Mouse (Mus musculus): Measurements from ENCODE around the gene Egfl8.

Gene Egfl8

GRCm38 (mm10) chr17:34615871-34616270 lies at the start of gene Egfl8:
Gene Egfl8 (minus strand): TSS chr17:34615971.
- DNase-seq (ENCODE audit: low spot score): no peak

- no peak for DNase-seq (ENCODE audit: low spot score)
Observed at GRCm38 (mm10) chr17:34664472-34664871, 48.7 kb upstream of the Egfl8 start.

DNA sequence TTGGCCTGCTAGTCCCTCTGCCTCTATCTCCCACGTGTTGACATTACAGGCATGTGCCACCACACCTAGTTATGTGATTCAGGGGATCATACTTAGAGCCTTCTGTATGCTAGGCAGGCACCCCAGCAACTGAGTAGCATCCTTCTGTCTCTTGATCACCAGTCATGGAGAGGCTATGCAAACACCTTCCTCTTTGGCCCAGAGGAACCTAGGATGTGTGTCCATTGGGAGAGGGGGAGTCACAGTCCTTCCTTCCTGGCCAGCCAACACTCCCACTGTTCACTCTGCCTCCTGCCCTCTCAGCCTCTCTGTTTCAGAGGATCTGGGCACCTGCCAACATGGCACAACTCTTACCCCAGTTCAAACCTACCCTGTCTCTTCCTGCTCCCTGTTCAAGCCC lies 47.8 kb upstream of the Egfl8 start:
- no peak for DNase-seq (ENCODE audit: low spot score)

- no peak for DNase-seq (ENCODE audit: low spot score)
Observed at GRCm38 (mm10) chr17:34662978-34663377, 47.2 kb upstream of the Egfl8 start.

DNA sequence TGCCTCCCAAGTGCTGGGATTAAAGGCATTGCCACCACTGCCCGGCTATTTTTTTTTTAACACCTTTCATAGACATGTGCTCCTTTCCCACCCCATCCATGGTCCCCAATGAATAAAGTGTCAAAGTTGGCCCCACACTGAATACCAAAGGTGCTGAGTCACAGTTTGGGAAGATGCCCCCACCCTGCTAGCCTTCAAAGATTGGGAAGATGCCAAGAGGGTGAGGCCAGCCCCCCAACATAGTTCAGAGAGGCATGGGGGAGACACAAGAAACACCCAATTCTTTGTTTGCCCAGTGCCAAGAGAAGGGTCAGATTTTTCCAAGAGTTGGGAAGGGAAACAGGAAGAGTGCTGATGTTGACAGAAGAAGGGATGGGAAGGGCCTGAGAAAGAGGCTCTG lies 46.7 kb upstream of the Egfl8 start:
- no peak for DNase-seq (ENCODE audit: low spot score)

- DNase-seq (ENCODE audit: low spot score): no peak
Observed at GRCm38 (mm10) chr17:34661121-34661591, 45.4 kb upstream of the Egfl8 start.

DNA sequence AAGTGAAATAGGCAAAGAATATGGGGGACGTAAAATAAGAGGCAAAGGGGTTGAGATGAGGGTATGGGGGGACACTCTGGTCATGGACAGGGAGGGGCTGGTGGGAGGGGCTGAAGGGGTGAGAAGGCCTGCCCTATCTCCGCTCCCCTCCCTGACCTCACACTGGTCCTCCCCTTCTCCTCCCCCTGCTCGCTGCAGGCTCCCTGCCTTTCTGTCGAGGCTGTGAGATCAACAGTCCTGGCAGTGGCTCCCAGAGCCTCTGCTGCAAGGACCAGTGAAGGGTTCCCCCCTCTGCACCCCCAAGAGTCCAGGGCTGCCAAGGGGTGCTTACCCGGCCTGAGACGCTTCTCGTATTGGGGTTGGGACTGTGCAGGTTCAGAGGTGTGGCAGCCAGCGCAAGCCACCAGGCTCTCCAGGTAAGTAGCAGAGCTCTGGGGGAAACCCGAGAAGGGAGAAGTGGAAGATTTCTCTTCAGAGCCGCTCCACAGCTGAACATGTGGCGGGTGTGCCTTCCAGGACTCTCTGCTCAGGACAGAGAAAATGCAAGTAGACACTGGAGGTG lies 44.6 kb upstream of the Egfl8 start:
- DNase-seq (ENCODE audit: low spot score): no peak

DNA sequence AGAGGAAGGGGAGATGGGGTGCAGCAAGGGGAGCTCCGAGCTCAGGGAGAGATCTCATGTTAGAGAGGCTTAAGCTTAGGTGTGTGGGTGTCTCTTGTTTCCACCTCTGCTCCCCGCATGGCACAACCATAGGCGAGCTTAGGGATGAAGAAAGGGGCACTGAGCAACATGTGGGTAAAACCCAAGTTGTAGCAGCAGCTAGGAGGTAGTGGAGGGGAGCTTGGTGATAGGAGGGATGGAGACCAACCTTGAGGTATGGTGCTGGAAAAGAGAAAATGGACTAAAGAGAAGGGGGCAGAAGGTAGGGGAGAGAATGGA lies 44.1 kb upstream of the Egfl8 start:
- no peak for DNase-seq (ENCODE audit: low spot score)

- no peak for DNase-seq (ENCODE audit: low spot score)
Observed at GRCm38 (mm10) chr17:34659181-34659896, 43.6 kb upstream of the Egfl8 start.

DNA sequence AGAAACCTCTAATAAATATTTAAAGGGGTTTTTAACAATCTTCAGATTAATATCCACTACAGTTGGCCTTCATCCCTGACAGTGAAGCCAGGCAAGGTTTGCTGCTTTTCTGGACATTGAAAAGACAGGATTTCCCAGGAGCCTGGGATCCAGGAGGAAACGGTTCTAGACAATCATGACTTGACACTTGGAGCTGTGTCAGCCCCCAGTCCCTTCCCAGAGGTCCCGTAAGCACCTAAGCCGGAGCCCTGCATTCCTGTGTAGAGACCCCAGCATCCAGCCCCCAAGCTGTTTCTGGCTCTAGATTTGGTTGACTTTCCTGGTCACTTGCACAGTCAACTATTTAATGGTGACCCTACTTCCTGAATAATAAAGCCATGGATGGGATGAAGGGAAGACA lies 42.8 kb upstream of the Egfl8 start:
- DNase-seq (ENCODE audit: low spot score): no peak

GRCm38 (mm10) chr17:34658145-34658544 lies 42.4 kb upstream of the Egfl8 start:
- DNase-seq (ENCODE audit: low spot score): no peak

GRCm38 (mm10) chr17:34657271-34657670 lies 41.5 kb upstream of the Egfl8 start:
- no peak for DNase-seq (ENCODE audit: low spot score)

GRCm38 (mm10) chr17:34656666-34657065 lies 40.9 kb upstream of the Egfl8 start:
- no peak for DNase-seq (ENCODE audit: low spot score)

DNA sequence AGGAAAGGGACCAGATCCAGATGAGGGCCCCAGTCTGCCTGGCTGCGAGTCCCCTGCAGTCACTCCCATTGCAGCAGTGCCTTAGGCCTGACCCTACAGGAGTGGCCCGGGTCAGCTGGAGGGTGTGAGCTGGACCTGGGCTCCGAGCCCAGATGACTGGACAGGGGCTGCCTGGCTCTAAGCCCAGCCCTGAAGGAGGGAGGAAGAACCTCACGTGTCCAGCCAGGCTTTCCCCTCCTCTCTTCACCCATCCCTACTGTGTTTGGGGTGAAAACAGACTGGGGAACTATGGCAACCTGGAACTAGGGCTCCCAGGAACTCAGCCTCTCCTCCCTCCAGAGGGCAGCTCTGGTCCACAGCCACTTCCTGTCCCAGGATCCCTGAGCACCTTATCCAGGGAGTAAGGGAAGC lies 39.8 kb upstream of the Egfl8 start:
- DNase-seq (ENCODE audit: low spot score): no peak

DNA sequence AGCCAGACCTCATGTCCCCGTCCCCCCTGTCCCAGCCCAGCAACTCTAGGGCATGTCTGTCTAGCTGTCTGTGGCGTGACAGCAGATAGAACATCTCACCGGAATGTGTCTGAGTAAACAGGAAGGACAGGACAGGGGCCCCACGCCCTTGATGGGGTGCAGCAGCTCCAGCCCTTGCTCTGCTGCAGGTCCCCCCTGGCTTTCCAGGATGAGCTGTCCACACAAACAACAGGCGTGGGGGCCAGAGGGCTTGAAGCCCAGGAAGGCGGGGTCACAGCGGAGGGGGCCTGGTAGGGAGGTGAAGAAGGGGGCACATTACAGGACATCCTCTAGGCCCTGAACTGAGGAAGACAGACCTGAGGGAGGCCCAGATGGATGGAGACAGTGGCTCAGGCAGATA lies 39.4 kb upstream of the Egfl8 start:
- DNase-seq (ENCODE audit: low spot score): no peak

DNA sequence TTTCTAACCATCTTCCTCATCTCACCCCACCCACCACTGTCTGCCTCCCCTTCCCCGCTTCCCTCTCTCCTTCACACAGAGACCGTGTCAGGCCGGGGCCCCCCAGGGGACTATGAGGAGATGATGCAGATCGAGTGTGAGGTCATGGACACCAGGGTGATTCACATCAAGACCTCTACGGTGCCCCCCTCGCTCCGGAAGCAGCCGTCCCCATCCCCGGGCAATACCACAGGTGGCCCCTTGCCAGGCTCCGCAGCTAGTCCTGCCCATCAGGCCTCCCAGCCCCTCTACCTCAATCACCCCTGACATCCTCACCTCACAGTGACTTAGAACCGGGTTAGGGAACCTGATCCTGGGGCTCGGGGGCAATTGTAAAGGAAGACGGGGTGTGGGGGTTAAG lies 38.6 kb upstream of the Egfl8 start:
- no peak for DNase-seq (ENCODE audit: low spot score)

DNA sequence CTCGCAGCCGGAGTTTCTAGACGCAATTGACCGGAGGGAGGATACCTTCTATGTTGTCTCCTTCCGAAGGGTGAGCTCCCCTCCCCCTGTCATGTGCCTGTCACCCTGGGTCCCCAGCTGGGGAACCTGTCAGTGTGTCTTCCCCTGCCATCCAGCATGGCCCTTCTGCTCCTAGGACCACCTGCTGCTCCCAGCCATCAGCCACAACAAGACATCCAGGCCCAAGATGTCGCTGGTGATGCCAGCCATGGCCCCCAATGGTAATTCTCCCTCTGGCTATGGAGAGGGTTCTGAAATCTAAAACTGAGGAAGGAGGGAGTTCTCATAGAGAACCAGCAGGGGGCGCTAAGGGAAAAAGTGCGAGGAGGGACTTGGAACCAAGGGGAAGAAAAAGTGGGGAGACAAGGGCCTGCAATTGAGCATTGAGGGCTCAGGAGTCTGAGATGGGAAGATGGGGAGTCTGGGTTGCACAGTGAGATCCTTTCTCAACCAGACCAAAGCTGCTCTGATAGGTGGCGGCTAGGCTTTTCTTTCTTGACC lies 38.0 kb upstream of the Egfl8 start:
- DNase-seq (ENCODE audit: low spot score): no peak

- no peak for DNase-seq (ENCODE audit: low spot score)
Observed at GRCm38 (mm10) chr17:34652985-34653384, 37.2 kb upstream of the Egfl8 start.

GRCm38 (mm10) chr17:34652546-34652945 lies 36.8 kb upstream of the Egfl8 start:
- no peak for DNase-seq (ENCODE audit: low spot score)

DNA sequence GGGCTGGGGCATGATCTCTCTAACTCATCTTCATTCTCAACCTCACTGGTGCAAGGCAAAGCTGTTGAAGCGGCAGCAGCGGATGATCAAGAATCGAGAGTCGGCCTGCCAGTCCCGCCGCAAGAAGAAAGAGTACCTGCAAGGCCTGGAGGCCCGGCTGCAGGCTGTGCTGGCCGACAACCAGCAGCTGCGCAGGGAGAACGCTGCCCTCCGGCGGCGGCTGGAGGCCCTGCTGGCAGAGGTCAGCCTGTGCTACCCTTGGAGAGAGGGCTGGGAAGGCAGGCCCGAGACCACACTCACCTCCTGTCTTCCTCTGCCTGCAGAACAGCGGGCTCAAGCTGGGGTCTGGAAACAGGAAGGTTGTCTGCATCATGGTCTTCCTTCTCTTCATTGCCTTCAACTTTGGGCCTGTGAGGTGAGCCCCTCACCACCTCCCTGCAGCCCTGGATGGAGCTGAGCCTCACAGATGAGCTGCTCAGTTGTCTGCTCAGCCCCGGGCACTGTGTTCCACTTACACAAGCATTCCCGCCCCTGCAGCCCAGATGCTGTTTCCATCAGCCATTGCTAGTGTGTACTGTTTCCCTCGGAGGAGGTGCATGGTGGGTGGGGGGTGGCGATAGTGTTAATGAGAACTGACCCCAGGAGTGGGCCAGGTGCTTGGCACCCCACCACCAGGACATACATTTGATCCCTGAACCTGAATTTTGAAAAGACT lies 35.9 kb upstream of the Egfl8 start:
- no peak for DNase-seq (ENCODE audit: low spot score)

DNA sequence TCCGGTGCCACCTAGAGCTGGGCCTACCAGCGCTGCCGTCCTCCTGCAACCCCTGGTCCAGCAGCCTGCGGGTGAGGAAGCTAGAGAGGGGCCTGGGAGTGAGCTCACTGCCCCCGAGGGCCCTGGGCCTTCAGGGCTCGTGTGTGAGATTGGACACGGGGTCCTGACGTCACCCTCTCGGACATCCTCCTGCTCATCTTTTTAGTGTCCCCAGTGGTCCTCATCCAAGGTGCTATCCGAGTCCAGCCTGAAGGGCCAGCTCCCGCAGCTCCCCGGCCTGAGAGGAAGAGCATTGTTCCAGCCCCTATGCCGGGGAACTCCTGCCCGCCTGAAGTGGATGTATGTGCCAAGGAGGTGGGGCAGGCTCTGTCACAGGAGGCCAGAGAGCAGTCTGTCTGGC lies 35.0 kb upstream of the Egfl8 start:
- no peak for DNase-seq (ENCODE audit: low spot score)

- no peak for DNase-seq (ENCODE audit: low spot score)
Observed at GRCm38 (mm10) chr17:34649106-34649864, 33.5 kb upstream of the Egfl8 start.

Data from left cerebral cortex, adult 11 months (tissue).